Mouse (Mus musculus) ovary, adult 10 weeks (tissue): ENCODE measurements around the gene Chac2. TPM values are rescaled to one million over a fixed set of nuclear protein-coding genes. Genes with fewer than 3 reads are reported as not detected.

Experiments used
- polyA plus RNA-seq: library from polyadenylated mRNA; stranded (reverse); fragments of 350-450 nt; fragmentation: Illumina TruSeq; extraction: RNeasy Lipid Tissue Mini Kit (QIAGEN cat#74804); gene quantifications from one replicate; pipeline ENCODE4 v1.2.3, GENCODE M21; 2014

Chac2 gene
- polyA plus RNA-seq, result 58.2 TPM

GRCm38 (mm10) chr11:30985877-30986624, at the start of gene Chac2:
TSS of gene Chac2 (minus strand) at chr11:30986350.

GRCm38 (mm10) chr11:30954279-30954725, 31.8 kb downstream of the Chac2 start, which contains the start of gene Erlec1:
TSS of gene Erlec1 (minus strand) at chr11:30954335.

Other genes with a start within 250 kb of the Chac2 start
- gene Psme4, start 214.6 kb downstream of the Chac2 start, polyA plus RNA-seq, result 143 TPM
- gene Gpr75, start 101.0 kb downstream of the Chac2 start, polyA plus RNA-seq, result 0.29 TPM
- 55.0 TPM for gene Asb3, start 100.9 kb downstream of the Chac2 start, polyA plus RNA-seq
- gene Erlec1, start 32.0 kb downstream of the Chac2 start, polyA plus RNA-seq, result 288 TPM
- not detected for gene Gm17332, start 196.1 kb upstream of the Chac2 start, polyA plus RNA-seq